Mouse (Mus musculus): ENCODE data around the gene Hcrt. TPM values are rescaled to one million over a fixed set of nuclear protein-coding genes. Genes with fewer than 3 reads are reported as not detected.
A peak's percentile ranks its signal among the peaks of the same experiment; 100 is the strongest.

Gene Hcrt
- total and polyA plus RNA-seq, 2 experiments, result not detected

DNA sequence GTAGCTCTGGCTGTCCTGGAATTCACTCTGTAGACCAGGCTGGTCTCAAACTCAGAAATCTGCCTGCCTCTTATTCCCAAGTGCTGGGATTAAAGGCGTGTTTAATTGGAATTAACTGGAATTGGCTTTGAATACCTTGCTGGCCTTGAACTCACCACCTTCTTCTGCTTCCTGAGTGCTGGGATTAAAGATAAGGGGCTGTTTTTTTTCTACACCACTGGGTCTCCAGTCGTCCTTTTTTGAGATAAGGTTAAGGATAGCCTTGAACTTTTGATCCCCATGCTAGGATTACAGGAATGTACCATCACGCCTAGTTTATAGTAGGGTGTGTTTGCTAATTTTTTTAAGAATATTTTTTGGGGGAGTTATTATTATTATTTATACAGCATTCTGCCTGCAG lies 15.3 kb upstream of the Hcrt start:
- H3K27ac ChIP-seq (replicated peaks; ENCODE audit: insufficient read depth, low read depth, low read length), result no peak overlapping the region
- TF ChIP-seq CTCF (IDR thresholded peaks at IDR 0.05; ENCODE audit: low read depth, low read length) (no peak), POLR2A (IDR thresholded peaks at IDR 0.05; ENCODE audit: extremely low read depth, insufficient read depth, low read length) (no peak)
- H3K4me3 ChIP-seq (ENCODE audit: insufficient read depth, low read depth, low read length), result no peak overlapping the region
- 75% methylated on average over 3 of the region's 3 CpGs for WGBS
- H3K9ac ChIP-seq (ENCODE audit: low read depth, low read length), result no peak overlapping the region
- DNase-seq (ENCODE audit: extremely low read depth, low read depth, low spot score), result no peak
- H3K27me3 ChIP-seq (ENCODE audit: control insufficient read depth, insufficient read depth, low read length), result no peaks in the 10 kb centered on the region
- H3K79me2 ChIP-seq (ENCODE audit: control insufficient read depth, insufficient read depth, low read length), result no peaks in the 10 kb centered on the region
- H3K36me3 ChIP-seq (ENCODE audit: control insufficient read depth, insufficient read depth, low read length), result peaks cover 16% of the 10 kb centered on the region
- no peaks in the 10 kb centered on the region for H3K4me1 ChIP-seq (ENCODE audit: control insufficient read depth, insufficient read depth, low read length)

DNA sequence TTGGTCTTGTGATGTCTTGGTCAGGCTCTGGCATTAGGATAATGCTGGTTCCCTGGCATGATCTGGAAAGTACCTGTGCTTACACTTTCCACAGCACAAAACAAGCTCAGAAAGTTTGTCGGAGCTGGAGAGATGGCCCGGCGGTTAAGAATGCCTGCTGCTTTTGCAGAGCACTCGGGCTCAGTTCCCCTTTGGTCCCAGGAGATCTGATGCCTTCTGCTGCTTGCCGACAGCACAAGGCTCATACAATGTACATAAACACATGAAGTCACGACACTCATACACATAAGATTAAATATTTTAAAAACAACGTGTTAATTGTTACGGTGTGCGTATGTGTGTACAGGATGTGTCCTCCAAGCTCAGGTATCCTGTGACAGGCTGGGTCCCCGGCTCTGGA lies 13.2 kb upstream of the Hcrt start:
- H3K79me2 ChIP-seq (ENCODE audit: control insufficient read depth, insufficient read depth, low read length), result no peaks in the 10 kb centered on the region
- no peaks in the 10 kb centered on the region for H3K27me3 ChIP-seq (ENCODE audit: control insufficient read depth, insufficient read depth, low read length)
- peaks cover 2% of the 10 kb centered on the region; the same call in 1 of the 2 replicates for H3K36me3 ChIP-seq (ENCODE audit: control insufficient read depth, insufficient read depth, low read length)
- H3K27ac ChIP-seq (replicated peaks; ENCODE audit: insufficient read depth, low read depth, low read length), result no peak overlapping the region
- 86% methylated on average over 10 of the region's 10 CpGs for WGBS
- no peak overlapping the region for H3K9ac ChIP-seq (ENCODE audit: low read depth, low read length)
- H3K4me3 ChIP-seq (ENCODE audit: insufficient read depth, low read depth, low read length), result no peak overlapping the region
- TF ChIP-seq CTCF (IDR thresholded peaks at IDR 0.05; ENCODE audit: low read depth, low read length), result no peak
- TF ChIP-seq POLR2A (IDR thresholded peaks at IDR 0.05; ENCODE audit: extremely low read depth, insufficient read depth, low read length), result no peak
- no peak for DNase-seq (ENCODE audit: extremely low read depth, low read depth, low spot score)
- H3K4me1 ChIP-seq (ENCODE audit: control insufficient read depth, insufficient read depth, low read length), result no peaks in the 10 kb centered on the region

GRCm38 (mm10) chr11:100774261-100774660 lies 11.5 kb upstream of the Hcrt start:
- peaks cover 4% of the 10 kb centered on the region; the same call in 1 of the 2 replicates for H3K4me1 ChIP-seq (ENCODE audit: control insufficient read depth, insufficient read depth, low read length)
- 83% methylated on average over 4 of the region's 4 CpGs for WGBS
- H3K27me3 ChIP-seq (ENCODE audit: control insufficient read depth, insufficient read depth, low read length), result no peaks in the 10 kb centered on the region
- DNase-seq (ENCODE audit: extremely low read depth, low read depth, low spot score), result no peak
- no peaks in the 10 kb centered on the region for H3K79me2 ChIP-seq (ENCODE audit: control insufficient read depth, insufficient read depth, low read length)
- H3K4me3 ChIP-seq (ENCODE audit: insufficient read depth, low read depth, low read length), result no peak overlapping the region
- no peak overlapping the region for H3K27ac ChIP-seq (replicated peaks; ENCODE audit: insufficient read depth, low read depth, low read length)
- TF ChIP-seq POLR2A (IDR thresholded peaks at IDR 0.05; ENCODE audit: extremely low read depth, insufficient read depth, low read length) (no peak), CTCF (IDR thresholded peaks at IDR 0.05; ENCODE audit: low read depth, low read length) (no peak)
- no peaks in the 10 kb centered on the region for H3K36me3 ChIP-seq (ENCODE audit: control insufficient read depth, insufficient read depth, low read length)
- H3K9ac ChIP-seq (ENCODE audit: low read depth, low read length), result no peak overlapping the region

- peak; percentile 85 for DNase-seq (ENCODE audit: extremely low read depth, low read depth, low spot score)
- Histone ChIP-seq H3K4me1 (ENCODE audit: control insufficient read depth, insufficient read depth, low read length) (peaks cover 4% of the 10 kb centered on the region; the same call in 1 of the 2 replicates), H3K27me3 (ENCODE audit: control insufficient read depth, insufficient read depth, low read length) (no peaks in the 10 kb centered on the region), H3K27ac (replicated peaks; ENCODE audit: insufficient read depth, low read depth, low read length) (peak within 1 kb of the TSS; percentile 77), H3K9ac (ENCODE audit: low read depth, low read length) (peak within 1 kb of the TSS; percentile 76), H3K36me3 (ENCODE audit: control insufficient read depth, insufficient read depth, low read length) (no peaks in the 10 kb centered on the region), H3K79me2 (ENCODE audit: control insufficient read depth, insufficient read depth, low read length) (no peaks in the 10 kb centered on the region), H3K4me3 (ENCODE audit: insufficient read depth, low read depth, low read length) (peak within 1 kb of the TSS; percentile 56)
- TF ChIP-seq POLR2A (IDR thresholded peaks at IDR 0.05; ENCODE audit: extremely low read depth, insufficient read depth, low read length) (no peak), CTCF (IDR thresholded peaks at IDR 0.05; ENCODE audit: low read depth, low read length) (no peak)
- WGBS, result 13% methylated on average over 17 of the region's 17 CpGs
These were observed 8.1 kb upstream of the Hcrt start, which contains the start of gene Ghdc for GRCm38 (mm10) chr11:100770646-100771408. TSS of gene Ghdc (minus strand) at chr11:100770957.

GRCm38 (mm10) chr11:100769980-100770379 lies 7.2 kb upstream of the Hcrt start:
- 66% methylated on average over 6 of the region's 6 CpGs for WGBS

GRCm38 (mm10) chr11:100767871-100768270 lies 5.1 kb upstream of the Hcrt start:
- Histone ChIP-seq H3K27me3 (ENCODE audit: control insufficient read depth, insufficient read depth, low read length) (no peaks in the 10 kb centered on the region), H3K79me2 (ENCODE audit: control insufficient read depth, insufficient read depth, low read length) (no peaks in the 10 kb centered on the region), H3K4me3 (ENCODE audit: insufficient read depth, low read depth, low read length) (no peak overlapping the region), H3K4me1 (ENCODE audit: control insufficient read depth, insufficient read depth, low read length) (peaks cover 4% of the 10 kb centered on the region; the same call in 1 of the 2 replicates), H3K9ac (ENCODE audit: low read depth, low read length) (no peak overlapping the region), H3K36me3 (ENCODE audit: control insufficient read depth, insufficient read depth, low read length) (no peaks in the 10 kb centered on the region), H3K27ac (replicated peaks; ENCODE audit: insufficient read depth, low read depth, low read length) (no peak overlapping the region)
- 94% methylated on average over 5 of the region's 5 CpGs for WGBS
- no peak for DNase-seq (ENCODE audit: extremely low read depth, low read depth, low spot score)
- TF ChIP-seq POLR2A (IDR thresholded peaks at IDR 0.05; ENCODE audit: extremely low read depth, insufficient read depth, low read length), result no peak

More at GRCm38 (mm10) chr11:100769980-100770379, 7.2 kb upstream of the Hcrt start:
- H3K27ac ChIP-seq (replicated peaks; ENCODE audit: insufficient read depth, low read depth, low read length), result no peak overlapping the region
- no peak for TF ChIP-seq CTCF (IDR thresholded peaks at IDR 0.05; ENCODE audit: low read depth, low read length)
- TF ChIP-seq POLR2A (IDR thresholded peaks at IDR 0.05; ENCODE audit: extremely low read depth, insufficient read depth, low read length), result no peak
- DNase-seq (ENCODE audit: extremely low read depth, low read depth, low spot score), result no peak
- H3K4me1 ChIP-seq (ENCODE audit: control insufficient read depth, insufficient read depth, low read length), result peaks cover 4% of the 10 kb centered on the region; the same call in 1 of the 2 replicates
- H3K27me3 ChIP-seq (ENCODE audit: control insufficient read depth, insufficient read depth, low read length), result no peaks in the 10 kb centered on the region
- peak overlapping the region; percentile 27 for H3K9ac ChIP-seq (ENCODE audit: low read depth, low read length)
- H3K79me2 ChIP-seq (ENCODE audit: control insufficient read depth, insufficient read depth, low read length), result no peaks in the 10 kb centered on the region
- H3K4me3 ChIP-seq (ENCODE audit: insufficient read depth, low read depth, low read length), result peak overlapping the region; percentile 56; the same call in 1 of the 2 replicates
- H3K36me3 ChIP-seq (ENCODE audit: control insufficient read depth, insufficient read depth, low read length), result no peaks in the 10 kb centered on the region

Data from liver, adult 2 months (tissue).